ENCODE assay signal across 17 mouse cellular contexts in genomic region chr2:20693772-20694171, GRCm38 (mm10).
DNase-seq lines count a peak whose midpoint lies in the region; ATAC-seq and TF ChIP-seq lines count a peak whose summit lies in the region.
"Had no signal": no experiment of that assay in that cellular context is flagged by ENCODE, and none has a peak within 500 bp of the region (broad histone marks: within the 10 kb centered on the region; RNA-seq: fewer than 3 reads in every experiment).

No protein-coding gene starts in this region.

- H3K4me2 ChIP-seq in embryonic facial prominence, embryonic 11.5 days (ENCODE audit: low read depth, low read length), result no peak overlapping the region
- H3K4me2 ChIP-seq in kidney, embryonic 15.5 days, result no peak overlapping the region
- peak overlapping the region; percentile 3 for H3K4me2 ChIP-seq in myocyte (ENCODE audit: low read depth)
- H3K4me2 ChIP-seq: embryonic facial prominence, embryonic 15.5 days; midbrain, embryonic 12.5 days; neural tube, embryonic 12.5 days; stomach, embryonic 15.5 days had no signal

- no peaks in the 10 kb centered on the region for H3K36me3 ChIP-seq in embryonic facial prominence, embryonic 11.5 days (replicated peaks; ENCODE audit: control insufficient read depth, insufficient read depth, low read depth, low read length)
- H3K36me3 ChIP-seq in embryonic facial prominence, embryonic 10.5 days (replicated peaks), result no peaks in the 10 kb centered on the region
- H3K36me3 ChIP-seq in kidney, embryonic 15.5 days, result peaks cover 4% of the 10 kb centered on the region; the same call in 1 of the 2 replicates
- no peaks in the 10 kb centered on the region for H3K36me3 ChIP-seq in myocyte (ENCODE audit: control insufficient read depth, insufficient read depth)
- H3K36me3 ChIP-seq: embryonic facial prominence, embryonic 15.5 days; midbrain, embryonic 12.5 days; neural tube, embryonic 12.5 days; stomach, embryonic 15.5 days had no signal

- no peak overlapping the region for H3ac ChIP-seq in myocyte (ENCODE audit: control insufficient read depth, insufficient read length)

- H3K27ac ChIP-seq in embryonic facial prominence, embryonic 11.5 days (replicated peaks; ENCODE audit: low read depth, low read length), result no peak overlapping the region
- no peak overlapping the region for H3K27ac ChIP-seq in embryonic facial prominence, embryonic 10.5 days (replicated peaks)
- H3K27ac ChIP-seq in kidney, embryonic 15.5 days, result no peak overlapping the region
- H3K27ac ChIP-seq: embryonic facial prominence, embryonic 15.5 days; midbrain, embryonic 12.5 days; neural tube, embryonic 12.5 days; stomach, embryonic 15.5 days had no signal

- no peaks in the 10 kb centered on the region for H3K79me2 ChIP-seq in myocyte (ENCODE audit: control insufficient read depth, insufficient read depth)

- H3K9me3 ChIP-seq in embryonic facial prominence, embryonic 11.5 days (replicated peaks; ENCODE audit: control insufficient read depth, low read length), result no peaks in the 10 kb centered on the region
- no peaks in the 10 kb centered on the region for H3K9me3 ChIP-seq in embryonic facial prominence, embryonic 10.5 days
- no peaks in the 10 kb centered on the region for H3K9me3 ChIP-seq in kidney, embryonic 15.5 days (replicated peaks)
- H3K9me3 ChIP-seq: embryonic facial prominence, embryonic 15.5 days; midbrain, embryonic 12.5 days; neural tube, embryonic 12.5 days; stomach, embryonic 15.5 days had no signal

- no peak overlapping the region for H3K9ac ChIP-seq in embryonic facial prominence, embryonic 11.5 days (replicated peaks; ENCODE audit: low read length)
- no peak overlapping the region for H3K9ac ChIP-seq in kidney, embryonic 15.5 days
- H3K9ac ChIP-seq: embryonic facial prominence, embryonic 15.5 days; liver, postnatal 0 days; midbrain, embryonic 12.5 days; neural tube, embryonic 12.5 days; stomach, embryonic 15.5 days had no signal

- H3K27me3 ChIP-seq in embryonic facial prominence, embryonic 11.5 days (ENCODE audit: control insufficient read depth, insufficient read depth, low read length), result no peaks in the 10 kb centered on the region
- H3K27me3 ChIP-seq in embryonic facial prominence, embryonic 10.5 days (replicated peaks; ENCODE audit: low read depth, poor library complexity, severe bottlenecking), result no peaks in the 10 kb centered on the region
- no peaks in the 10 kb centered on the region for H3K27me3 ChIP-seq in kidney, embryonic 15.5 days
- H3K27me3 ChIP-seq in myocyte (ENCODE audit: control insufficient read depth, insufficient read depth, insufficient read length), result no peaks in the 10 kb centered on the region
- H3K27me3 ChIP-seq: embryonic facial prominence, embryonic 15.5 days; midbrain, embryonic 12.5 days; neural tube, embryonic 12.5 days; stomach, embryonic 15.5 days had no signal

- no peaks in the 10 kb centered on the region for H3K4me1 ChIP-seq in embryonic facial prominence, embryonic 11.5 days (ENCODE audit: control insufficient read depth, insufficient read depth, low read length)
- peaks cover 5% of the 10 kb centered on the region for H3K4me1 ChIP-seq in embryonic facial prominence, embryonic 10.5 days
- no peaks in the 10 kb centered on the region for H3K4me1 ChIP-seq in kidney, embryonic 15.5 days
- H3K4me1 ChIP-seq: embryonic facial prominence, embryonic 15.5 days; neural tube, embryonic 12.5 days; stomach, embryonic 15.5 days had no signal

- 84% methylated on average over 1 of the region's 1 CpGs for WGBS in embryonic facial prominence, embryonic 11.5 days
- WGBS in embryonic facial prominence, embryonic 10.5 days, result 95% methylated on average over 1 of the region's 1 CpGs
- 90% methylated on average over 1 of the region's 1 CpGs for WGBS in kidney, embryonic 15.5 days

- TF ChIP-seq POLR2A in myocyte (IDR thresholded peaks at IDR 0.05; ENCODE audit: insufficient read length, low read depth), result no peak

- H3K4me3 ChIP-seq in embryonic facial prominence, embryonic 11.5 days (ENCODE audit: low read depth, low read length), result no peak overlapping the region
- H3K4me3 ChIP-seq in embryonic facial prominence, embryonic 10.5 days, result no peak overlapping the region
- H3K4me3 ChIP-seq in kidney, embryonic 15.5 days (replicated peaks), result no peak overlapping the region
- no peak overlapping the region for H3K4me3 ChIP-seq in myocyte
- H3K4me3 ChIP-seq: embryonic facial prominence, embryonic 15.5 days; midbrain, embryonic 12.5 days; neural tube, embryonic 12.5 days; stomach, embryonic 15.5 days had no signal

- no peak for DNase-seq in embryonic facial prominence, embryonic 11.5 days (ENCODE audit: low spot score)
- DNase-seq in embryonic facial prominence, embryonic 10.5 days (ENCODE audit: low spot score), result no peak
- DNase-seq in kidney, postnatal 14 days, result no peak
- DNase-seq in lung, adult 18-20 months, result peak; percentile 19 to 55
- DNase-seq in c-Kit-positive CD71-positive TER-119-positive erythroid progenitor cells, embryonic 14.5 days (ENCODE audit: low spot score), result no peak
- no peak for DNase-seq in layer of hippocampus, adult 9-11 months
- DNase-seq: adrenal gland, postnatal 25 days; kidney, postnatal 4 days; liver, postnatal 0 days; thymus, postnatal 4 days had no signal

- peak; percentile 44; the same call in 1 of the 2 replicates for ATAC-seq in embryonic facial prominence, embryonic 11.5 days (replicated peaks; ENCODE audit: insufficient number of reproducible peaks, low FRiP score, low TSS enrichment, low read depth)
- 0 out of 2 replicates have a peak, but pooled peaks have one; percentile 25 for ATAC-seq in kidney, embryonic 15.5 days (replicated peaks; ENCODE audit: low FRiP score)
- ATAC-seq: forebrain, embryonic 14.5 days; liver, postnatal 0 days had no signal

TF ChIP-seq in myocyte, 11 proteins besides CTCF, POLR2A, EP300 and RAD21:
- TF ChIP-seq TCF3 (IDR thresholded peaks at IDR 0.05; ENCODE audit: insufficient read length, low read depth) (no peak), MYOD1 (IDR thresholded peaks at IDR 0.05; ENCODE audit: control insufficient read depth in 1 of 3, insufficient read length in 2 of 3, low read depth in 2 of 3) (peak in 1 of 3 experiments; percentile 53), MYOG (IDR thresholded peaks at IDR 0.05; ENCODE audit: control insufficient read depth in 1 of 3, insufficient read depth in 1 of 3, insufficient read length in 2 of 3, low read depth in 2 of 3) (peak in 2 of 3 experiments; percentile 20 to 62)

Comparison
In these comparisons a context has a peak if more than half of its experiments do, and no peak if none do; other contexts are left out.
1. DNase-seq: peak in lung, adult 18-20 months (2 of 2); none in embryonic facial prominence, embryonic 11.5 days (single experiment), embryonic facial prominence, embryonic 10.5 days (single experiment), kidney, postnatal 14 days (single experiment), c-Kit-positive CD71-positive TER-119-positive erythroid progenitor cells, embryonic 14.5 days (single experiment) and layer of hippocampus, adult 9-11 months (single experiment).